Mouse (Mus musculus) heart, adult 8-10 months (tissue): ENCODE measurements around the gene Mrps17. TPM values are rescaled to one million over a fixed set of nuclear protein-coding genes. Genes with fewer than 3 reads are reported as not detected.

Experiments
- DNase-seq: peaks from one replicate; pipeline ENCODE4 v3.0.0; 2022; ENCODE audit warnings: low spot score
- total RNA-seq, 4 experiments: library from RNA; stranded (reverse); gene quantifications; 2 replicates each; pipeline ENCODE4 v1.2.4; 2022

Mrps17 gene
- total RNA-seq, 4 experiments from 2014 or later, result 86.3 to 98.9 (median 90.7) TPM

DNA sequence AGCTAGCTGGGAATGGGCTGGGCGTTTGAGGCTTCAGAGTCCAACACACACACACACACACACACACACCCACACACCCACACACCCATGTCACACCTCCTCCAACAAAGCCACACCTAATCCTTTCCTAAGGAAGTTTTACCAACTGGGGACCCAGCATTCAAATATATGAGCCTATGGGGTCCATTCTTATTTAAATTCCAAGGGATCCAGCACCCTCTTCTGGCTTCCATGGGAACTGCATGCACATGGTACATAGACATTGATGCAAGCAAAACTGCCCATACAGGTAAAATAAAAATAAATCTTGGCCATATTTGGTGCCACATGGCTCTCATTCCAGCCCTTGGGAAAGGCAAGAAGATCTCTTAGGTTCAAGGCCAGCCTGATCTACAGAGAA, 25.7 kb downstream of the Mrps17 start:
- no peak for DNase-seq

DNA sequence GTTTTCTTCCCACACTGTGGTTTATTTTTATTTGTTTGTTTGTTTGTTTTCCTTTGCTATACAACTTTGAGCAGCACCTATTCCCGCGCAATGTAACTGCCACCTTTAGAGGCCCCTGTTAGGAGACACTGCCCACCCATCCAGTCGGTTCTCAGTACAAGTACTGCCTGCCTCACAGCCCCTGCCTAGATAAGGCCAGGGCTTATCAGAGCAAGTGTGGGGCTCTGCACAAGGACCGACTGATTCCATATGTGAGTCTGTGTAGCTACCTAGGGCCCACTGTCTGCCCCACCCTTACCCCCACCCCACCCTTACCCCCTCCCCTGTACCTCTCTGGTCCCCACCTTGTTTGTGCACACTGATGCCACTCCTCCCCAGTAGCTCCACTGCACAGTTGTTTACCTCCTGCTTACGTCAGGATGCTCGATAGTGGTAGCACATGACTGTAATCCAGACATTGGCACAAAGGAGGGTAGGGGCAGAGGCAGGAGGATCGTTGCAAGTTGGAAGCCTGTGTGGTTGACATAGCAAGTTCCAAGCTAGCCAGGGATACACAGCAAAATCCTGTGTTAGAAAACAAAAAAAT, 27.7 kb downstream of the Mrps17 start:
- DNase-seq, result no peak

DNA sequence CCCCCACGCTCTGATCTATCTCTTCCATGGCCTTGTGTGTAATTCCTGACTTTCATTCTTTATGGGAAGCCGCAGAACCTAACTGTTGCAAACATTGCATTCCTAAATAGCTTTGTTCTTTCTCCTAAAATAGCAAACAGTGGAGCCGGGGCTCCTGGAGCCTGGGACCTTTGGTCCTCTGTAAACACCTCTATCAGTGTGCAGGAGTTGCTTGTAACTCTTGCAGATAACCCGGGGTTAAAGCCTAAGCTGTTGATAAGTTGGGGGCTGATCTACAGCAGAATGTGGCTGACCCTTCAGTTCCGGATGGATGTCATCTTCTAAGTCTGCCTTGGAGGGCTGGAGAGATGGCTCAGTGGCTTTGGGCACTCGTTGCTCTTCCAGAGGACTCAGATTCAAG, 28.8 kb downstream of the Mrps17 start:
- DNase-seq, result no peak

DNA sequence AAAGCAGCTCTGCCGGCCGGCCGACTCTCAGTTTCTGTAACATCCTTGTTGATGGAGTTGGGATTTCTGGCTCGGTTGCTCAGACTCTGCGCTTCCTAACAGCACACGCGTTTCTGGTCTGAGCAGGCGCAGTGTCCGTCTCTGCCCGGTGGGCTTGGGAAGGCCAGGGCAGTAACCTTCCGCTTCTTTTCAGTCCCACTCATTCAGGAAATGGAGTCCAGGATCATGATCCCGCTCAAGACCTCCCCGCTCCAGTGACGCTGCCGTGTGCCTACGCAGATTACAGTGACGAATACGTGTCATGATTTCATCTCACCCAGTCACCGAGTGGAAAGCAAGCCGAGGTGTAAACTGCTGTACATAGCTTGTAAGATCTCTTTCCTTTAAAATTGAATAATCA, 41.6 kb downstream of the Mrps17 start:
- DNase-seq, result no peak

DNA sequence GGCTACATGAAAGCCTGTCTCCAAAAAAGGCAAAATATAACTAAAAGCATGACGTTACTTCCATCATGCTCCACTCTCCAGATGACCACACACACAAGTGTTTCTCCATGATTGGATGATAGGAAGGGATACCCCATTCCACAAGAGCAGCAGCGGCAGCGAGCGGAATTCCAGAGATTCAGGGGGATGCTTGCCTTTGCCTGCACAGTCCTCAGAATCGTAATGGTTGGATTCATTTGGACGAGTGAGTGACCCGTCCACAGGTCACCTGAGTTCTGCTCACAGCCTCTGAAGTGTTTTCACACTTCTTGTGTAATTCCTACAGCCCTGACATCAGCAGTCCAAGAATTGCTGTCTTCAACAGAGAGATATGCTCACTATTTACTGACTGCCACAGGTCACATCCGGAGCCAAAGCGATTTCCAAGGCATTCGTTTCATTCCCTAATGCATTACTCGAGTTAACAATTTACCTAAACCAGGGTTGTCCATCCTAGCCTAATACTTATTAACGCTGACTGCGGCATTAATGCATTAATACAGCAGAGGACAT, 44.7 kb downstream of the Mrps17 start:
- no peak for DNase-seq

DNA sequence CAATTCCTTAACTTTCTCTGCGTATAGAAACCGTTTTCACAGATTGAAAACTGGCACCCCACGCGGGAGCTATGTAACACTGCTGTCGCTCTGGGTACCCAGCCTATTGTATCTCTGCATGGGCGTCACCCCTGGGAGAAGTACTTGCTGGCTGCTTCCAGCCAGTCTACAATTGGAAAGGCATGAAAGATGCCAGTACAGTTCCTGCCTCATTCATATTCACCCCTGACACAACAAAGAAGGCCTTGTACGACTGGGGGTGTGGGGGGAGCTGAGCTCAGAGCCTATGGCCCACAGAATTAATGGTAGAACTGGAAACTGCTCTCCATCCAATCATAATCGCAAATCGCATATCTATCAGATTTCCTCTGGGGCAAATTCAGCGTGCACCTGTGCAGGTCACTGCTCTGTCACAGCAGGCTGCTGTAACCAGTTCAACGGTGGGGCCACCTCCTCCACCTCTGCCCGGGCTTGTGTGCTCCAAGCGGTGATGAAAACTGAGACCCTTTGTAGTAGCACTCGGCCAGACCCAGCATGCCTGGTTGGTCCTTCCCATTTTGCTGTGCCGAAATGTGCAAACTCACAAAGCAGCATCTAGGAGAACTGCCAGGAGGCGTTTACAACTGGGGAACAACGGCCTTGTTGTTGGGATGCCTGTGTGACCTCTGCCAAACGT, 46.7 kb downstream of the Mrps17 start:
- no peak for DNase-seq

DNA sequence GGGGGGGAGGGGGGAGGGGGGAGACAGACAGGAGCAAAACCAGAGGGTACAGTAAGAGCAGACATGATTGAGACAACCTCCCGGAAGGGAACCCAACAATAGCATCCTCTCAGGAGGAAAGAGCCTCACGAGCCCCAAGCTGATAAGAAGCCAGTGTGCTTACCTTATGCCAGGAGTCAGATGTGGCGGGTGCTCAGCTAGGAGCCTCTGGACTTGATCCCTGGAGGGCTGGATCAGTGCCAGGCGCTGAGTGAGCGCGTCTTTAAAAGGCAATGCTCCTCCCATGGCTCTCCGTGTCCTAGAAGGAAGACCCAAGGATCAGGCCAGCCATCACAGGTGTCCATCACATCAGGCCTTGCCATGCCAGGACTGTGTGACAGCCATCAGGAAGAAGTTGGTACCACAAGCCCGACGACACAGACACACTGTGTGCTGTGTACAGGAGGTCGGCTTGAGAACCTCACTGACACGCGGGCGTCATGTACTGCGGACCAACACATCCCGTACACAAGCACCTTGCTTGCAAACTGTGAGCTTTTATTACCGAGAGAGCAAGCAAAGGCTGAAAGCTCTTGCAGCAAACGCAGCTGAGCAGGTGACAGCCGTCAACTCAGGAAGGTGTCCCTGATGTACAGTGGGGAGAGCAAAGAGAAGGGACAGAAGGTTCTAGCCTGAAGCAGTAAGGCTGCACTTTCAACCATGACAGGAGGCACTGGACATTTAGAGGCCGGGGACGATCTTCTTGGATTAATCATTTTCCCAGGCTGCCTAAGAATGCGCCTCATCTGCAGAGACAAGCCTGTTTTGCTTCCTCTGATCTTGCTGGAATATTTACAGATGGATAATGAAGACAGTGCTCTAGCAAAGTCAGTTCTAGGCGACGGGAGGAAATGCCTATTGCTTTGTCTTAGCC, 55.4 kb downstream of the Mrps17 start:
- no peak for DNase-seq

Other genes with a start within 250 kb of the Mrps17 start
- 10 to 100 TPM; 21.3 to 34.4 (median 25.8) TPM for gene Sfswap, start 214.3 kb upstream of the Mrps17 start, total RNA-seq
- under 1 TPM; 0.53 to 0.91 (median 0.77) TPM for gene Mmp17, start 131.3 kb upstream of the Mrps17 start, total RNA-seq
- gene Zfp11, start 45.4 kb upstream of the Mrps17 start, total RNA-seq, result 1 to 10 TPM; 2.9 to 3.9 (median 3.1) TPM
- not detected for gene Sept14, start 7.0 kb upstream of the Mrps17 start, total RNA-seq
- 1,000 to 10,000 TPM in 2 of 4 experiments, 100 to 1,000 TPM in 2; 969 to 1,032 (median 999) TPM for gene Nipsnap2, start 9.6 kb downstream of the Mrps17 start, total RNA-seq
- 1 to 10 TPM; 8.0 to 10.0 (median 8.6) TPM for gene Psph, start 72.0 kb downstream of the Mrps17 start, total RNA-seq
- 10 to 100 TPM in 2 of 4 experiments, 1 to 10 TPM in 2; 5.9 to 11.7 (median 10.7) TPM for gene Sumf2, start 131.5 kb downstream of the Mrps17 start, total RNA-seq
- 1,000 to 10,000 TPM; 1,037 to 1,147 (median 1,095) TPM for gene Chchd2, start 172.0 kb downstream of the Mrps17 start, total RNA-seq
- under 1 TPM; 0.19 to 0.47 (median 0.39) TPM for gene Zbed5, start 180.2 kb downstream of the Mrps17 start, total RNA-seq
- 10 to 100 TPM; 14.9 to 25.5 (median 21.2) TPM for gene Phkg1, start 183.1 kb downstream of the Mrps17 start, total RNA-seq
- 1 to 10 TPM in 2 of 4 experiments, under 1 TPM in 2; 0.47 to 1.7 (median 1.0) TPM for gene Nupr1l, start 193.0 kb downstream of the Mrps17 start, total RNA-seq
- gene Vkorc1l1, start 226.5 kb downstream of the Mrps17 start, total RNA-seq, result 10 to 100 TPM; 14.7 to 18.3 (median 17.0) TPM